12 mouse cellular contexts compared by ENCODE assay signal in genomic region chr2:178642137-178643052, GRCm38 (mm10).
DNase-seq lines count a peak whose midpoint lies in the region; ATAC-seq lines count a peak whose summit lies in the region.
"Had no signal": no experiment of that assay in that cellular context is flagged by ENCODE, and none has a peak within 500 bp of the region (broad histone marks: within the 10 kb centered on the region; RNA-seq: fewer than 3 reads in every experiment).

No protein-coding gene starts in this region.

- no peak; the same call in 1 of the 2 replicates for ATAC-seq in kidney, embryonic 14.5 days (ENCODE audit: low FRiP score, low TSS enrichment)
- ATAC-seq in embryonic facial prominence, embryonic 15.5 days (ENCODE audit: insufficient number of reproducible peaks, low FRiP score, low TSS enrichment, low read depth), result 0 out of 2 replicates have a peak, but pooled peaks have one; percentile 24
- peak; percentile 52 for ATAC-seq in intestine, embryonic 16.5 days
- ATAC-seq in midbrain, embryonic 14.5 days (ENCODE audit: low FRiP score, low TSS enrichment), result no peak
- ATAC-seq: inflammation-experienced regulatory T-cells, adult 6 months had no signal

- no peak for DNase-seq in kidney, postnatal 10 days
- peak; percentile 35 for DNase-seq in midbrain, embryonic 14.5 days
- DNase-seq in right cerebral cortex, adult 2 months (ENCODE audit: low spot score in 2 of 2), result no peak
- no peak for DNase-seq in layer of hippocampus, postnatal 10 days (ENCODE audit: low spot score in 2 of 2)
- no peak for DNase-seq in right cerebral cortex, postnatal 36 days (ENCODE audit: low spot score in 2 of 2)
- DNase-seq: gastrocnemius, postnatal 25 days; thymus, postnatal 14 days had no signal

- H3K4me2 ChIP-seq in kidney, embryonic 14.5 days (replicated peaks; ENCODE audit: low read depth, low read length), result no peak overlapping the region
- no peak overlapping the region for H3K4me2 ChIP-seq in embryonic facial prominence, embryonic 15.5 days (replicated peaks)
- no peak overlapping the region for H3K4me2 ChIP-seq in intestine, embryonic 16.5 days (ENCODE audit: low read depth, low read length)
- H3K4me2 ChIP-seq in midbrain, embryonic 14.5 days (ENCODE audit: low read length), result no peak overlapping the region
- H3K4me2 ChIP-seq: heart, embryonic 13.5 days had no signal

- H3K4me3 ChIP-seq in kidney, embryonic 14.5 days (ENCODE audit: low read length), result no peak overlapping the region
- no peak overlapping the region for H3K4me3 ChIP-seq in embryonic facial prominence, embryonic 15.5 days (replicated peaks)
- H3K4me3 ChIP-seq in intestine, embryonic 16.5 days (ENCODE audit: low read length), result no peak overlapping the region
- H3K4me3 ChIP-seq in midbrain, embryonic 14.5 days (replicated peaks; ENCODE audit: low read depth, low read length), result no peak overlapping the region
- H3K4me3 ChIP-seq: heart, embryonic 13.5 days had no signal

- H3K4me1 ChIP-seq in kidney, embryonic 14.5 days (ENCODE audit: control insufficient read depth, insufficient read depth, low read length), result 0 out of 2 replicates have a peak, but pooled peaks cover 3% of the 10 kb centered on the region
- H3K4me1 ChIP-seq in embryonic facial prominence, embryonic 15.5 days, result no peaks in the 10 kb centered on the region
- 0 out of 2 replicates have a peak, but pooled peaks cover 6% of the 10 kb centered on the region for H3K4me1 ChIP-seq in intestine, embryonic 16.5 days (ENCODE audit: control insufficient read depth, insufficient read depth, low read length)
- H3K4me1 ChIP-seq in midbrain, embryonic 14.5 days (ENCODE audit: control insufficient read depth, insufficient read depth, low read length), result no peaks in the 10 kb centered on the region
- H3K4me1 ChIP-seq: heart, embryonic 13.5 days had no signal

- H3K36me3 ChIP-seq in kidney, embryonic 14.5 days (ENCODE audit: control insufficient read depth, insufficient read depth, low read length), result no peaks in the 10 kb centered on the region
- no peaks in the 10 kb centered on the region for H3K36me3 ChIP-seq in embryonic facial prominence, embryonic 15.5 days
- no peaks in the 10 kb centered on the region for H3K36me3 ChIP-seq in intestine, embryonic 16.5 days (ENCODE audit: control insufficient read depth, insufficient read depth, low read length)
- no peaks in the 10 kb centered on the region for H3K36me3 ChIP-seq in midbrain, embryonic 14.5 days (ENCODE audit: control insufficient read depth, insufficient read depth, low read length)
- H3K36me3 ChIP-seq: heart, embryonic 13.5 days had no signal

- no peaks in the 10 kb centered on the region for H3K27me3 ChIP-seq in kidney, embryonic 14.5 days (ENCODE audit: control insufficient read depth, insufficient read depth, low read length)
- no peaks in the 10 kb centered on the region for H3K27me3 ChIP-seq in embryonic facial prominence, embryonic 15.5 days
- no peaks in the 10 kb centered on the region for H3K27me3 ChIP-seq in intestine, embryonic 16.5 days (replicated peaks; ENCODE audit: control insufficient read depth, insufficient read depth, low read length)
- no peaks in the 10 kb centered on the region for H3K27me3 ChIP-seq in midbrain, embryonic 14.5 days (ENCODE audit: control insufficient read depth, insufficient read depth, low read length)

- no peaks in the 10 kb centered on the region for H3K9me3 ChIP-seq in kidney, embryonic 14.5 days (ENCODE audit: control insufficient read depth, low read length)
- H3K9me3 ChIP-seq in embryonic facial prominence, embryonic 15.5 days (replicated peaks), result no peaks in the 10 kb centered on the region
- H3K9me3 ChIP-seq in intestine, embryonic 16.5 days (ENCODE audit: control insufficient read depth, low read length), result no peaks in the 10 kb centered on the region
- no peaks in the 10 kb centered on the region for H3K9me3 ChIP-seq in midbrain, embryonic 14.5 days (ENCODE audit: control insufficient read depth, low read length)
- H3K9me3 ChIP-seq: heart, embryonic 13.5 days had no signal

- WGBS in kidney, embryonic 14.5 days, result 61% methylated on average over 16 of the region's 16 CpGs
- 56% methylated on average over 16 of the region's 16 CpGs for WGBS in embryonic facial prominence, embryonic 15.5 days
- WGBS in intestine, embryonic 16.5 days, result 36% methylated on average over 16 of the region's 16 CpGs
- WGBS in midbrain, embryonic 14.5 days, result 37% methylated on average over 16 of the region's 16 CpGs

- H3K9ac ChIP-seq in kidney, embryonic 14.5 days (ENCODE audit: low read depth, low read length), result no peak overlapping the region
- H3K9ac ChIP-seq in embryonic facial prominence, embryonic 15.5 days, result no peak overlapping the region
- H3K9ac ChIP-seq in intestine, embryonic 16.5 days (ENCODE audit: low read depth, low read length), result peak overlapping the region; percentile 41
- H3K9ac ChIP-seq in midbrain, embryonic 14.5 days (replicated peaks; ENCODE audit: low read length), result no peak overlapping the region
- H3K9ac ChIP-seq: heart, embryonic 13.5 days had no signal

- H3K27ac ChIP-seq in kidney, embryonic 14.5 days (ENCODE audit: low read depth, low read length), result peak overlapping the region; percentile 69
- no peak overlapping the region for H3K27ac ChIP-seq in embryonic facial prominence, embryonic 15.5 days (replicated peaks)
- peak overlapping the region; percentile 25 for H3K27ac ChIP-seq in intestine, embryonic 16.5 days (ENCODE audit: low read length)
- no peak overlapping the region for H3K27ac ChIP-seq in midbrain, embryonic 14.5 days (replicated peaks; ENCODE audit: low read depth, low read length)
- H3K27ac ChIP-seq: heart, embryonic 13.5 days had no signal

Comparison
In these comparisons a context has a peak if more than half of its experiments do, and no peak if none do; other contexts are left out.
1. ATAC-seq: peak in embryonic facial prominence, embryonic 15.5 days (single experiment) and intestine, embryonic 16.5 days (single experiment); none in kidney, embryonic 14.5 days (single experiment) and midbrain, embryonic 14.5 days (single experiment).
2. H3K27ac ChIP-seq: peak in kidney, embryonic 14.5 days (single experiment) and intestine, embryonic 16.5 days (single experiment); none in embryonic facial prominence, embryonic 15.5 days (single experiment) and midbrain, embryonic 14.5 days (single experiment).